Mouse (Mus musculus): Measurements from ENCODE around the gene Msh5.

- TF ChIP-seq EP300 (optimal IDR thresholded peaks at IDR 0.05) (no peak), CTCF (IDR thresholded peaks at IDR 0.05; ENCODE audit: low read depth) (no peak)
Observed at GRCm38 (mm10) chr17:35063466-35063865, 16.9 kb upstream of the Msh5 start.

Data from stomach, postnatal 0 days (tissue).